Mouse (Mus musculus) limb, embryonic 10.5 days (tissue): ENCODE data around the gene Dgkz. TPM values are rescaled to one million over a fixed set of nuclear protein-coding genes. Genes with fewer than 3 reads are reported as not detected.

Source experiments
- DNase-seq: peaks from one replicate; pipeline ENCODE4 v3.0.0-alpha.2; 2017; ENCODE audit warnings: low spot score
- H3K27ac ChIP-seq: fragments of 300-500 bp; sonication (generic); 2 replicates; pipeline ENCODE4 v1.5.1; 2016; ENCODE audit warnings: mild to moderate bottlenecking
- H3K27me3 ChIP-seq: fragments of 300-500 bp; sonication (generic); 2 replicates; pipeline ENCODE4 v1.6.1; 2016; ENCODE audit warnings: low read depth, mild to moderate bottlenecking; ENCODE audit not compliant: poor library complexity, severe bottlenecking
- H3K36me3 ChIP-seq: fragments of 300-500 bp; sonication (generic); 2 replicates; pipeline ENCODE4 v1.6.1; 2016; ENCODE audit warnings: mild to moderate bottlenecking, moderate library complexity
- H3K4me1 ChIP-seq: fragments of 300-500 bp; sonication (generic); 2 replicates; pipeline ENCODE4 v1.6.1; 2016
- H3K4me3 ChIP-seq: fragments of 300-500 bp; sonication (generic); 2 replicates; pipeline ENCODE4 v1.5.1; 2016; ENCODE audit warnings: mild to moderate bottlenecking, moderate library complexity
- H3K9me3 ChIP-seq: fragments of 300-500 bp; sonication (generic); replicated peaks from 2 replicates; pipeline ENCODE4 v1.6.1; 2016; ENCODE audit warnings: mild to moderate bottlenecking
- WGBS: fragments of 180-500 bp; shearing (Covaris S2); methylation state at CpG from one replicate; pipeline ENCODE4 v1.1.7; 2016; 5-methylcytosine and 5-hydroxymethylcytosine counted together
- polyA plus RNA-seq: library from polyadenylated mRNA; unstranded; fragments of >200 nt; fragmentation: Nextera tagmentation; extraction: Ambion mirVana; gene quantifications from 2 replicates; pipeline ENCODE4 v1.2.1, GENCODE M21; 2016

Dgkz gene
- polyA plus RNA-seq, 1 experiment from 2014 or later = 57.3 TPM

DNA sequence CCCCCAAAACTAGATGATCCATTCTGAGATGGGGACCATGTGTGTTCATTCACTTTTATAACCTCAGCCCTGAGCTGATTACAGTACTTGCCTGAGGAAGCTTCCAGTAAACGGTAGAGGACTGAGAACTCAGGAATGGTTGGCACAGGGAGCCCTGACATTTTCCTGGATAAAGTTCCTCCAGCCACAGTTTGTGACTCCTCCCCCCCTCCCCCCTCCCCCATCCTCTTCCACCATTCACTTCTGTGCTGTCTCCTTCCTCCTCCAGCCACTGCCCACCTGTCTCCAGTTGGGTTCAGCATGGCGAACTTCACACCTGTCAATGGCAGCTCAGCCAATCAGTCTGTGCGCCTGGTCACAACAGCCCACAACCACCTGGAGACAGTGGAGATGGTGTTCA, 48.7 kb downstream of the Dgkz start, which contains the start of gene Chrm4:
Gene Chrm4 (plus strand): TSS at position 301 of the 400 bp plus-strand sequence.
- H3K27ac ChIP-seq = 0 out of 2 replicates have a peak within 1 kb of the TSS, but pooled peaks have one; percentile 2
- peaks cover 59% of the 10 kb centered on the region for H3K4me1 ChIP-seq
- 0 out of 2 replicates have a peak within 1 kb of the TSS, but pooled peaks have one; percentile 11 for H3K4me3 ChIP-seq
- DNase-seq = no peak
- H3K9me3 ChIP-seq = no peaks in the 10 kb centered on the region
- peaks cover 36% of the 10 kb centered on the region for H3K27me3 ChIP-seq
- peaks cover 31% of the 10 kb centered on the region for H3K36me3 ChIP-seq
- WGBS = 91% methylated on average over 3 of the region's 3 CpGs

DNA sequence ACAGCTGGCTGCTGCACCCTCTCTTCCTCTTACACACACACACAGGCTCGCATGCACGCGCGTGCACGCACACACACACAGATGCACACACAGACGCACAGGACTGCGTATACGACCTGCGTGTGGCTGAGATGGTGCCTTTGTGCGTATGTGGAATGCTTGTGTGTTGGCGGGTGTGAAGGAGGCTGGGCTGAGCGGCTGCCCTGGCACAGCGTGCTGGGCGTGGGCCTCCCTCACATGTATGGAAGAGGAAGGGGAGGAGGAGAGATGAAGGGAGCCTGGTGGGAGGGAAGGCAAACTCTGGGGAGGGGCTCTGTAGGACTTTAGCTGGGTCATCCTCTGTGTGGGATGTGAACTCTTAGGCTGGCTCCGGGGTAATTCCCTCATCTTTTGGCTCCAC, 50.2 kb downstream of the Dgkz start:
- H3K27ac ChIP-seq = no peak overlapping the region
- H3K27me3 ChIP-seq = peaks cover 51% of the 10 kb centered on the region
- H3K4me3 ChIP-seq = no peak overlapping the region
- no peaks in the 10 kb centered on the region for H3K9me3 ChIP-seq
- H3K36me3 ChIP-seq = peaks cover 26% of the 10 kb centered on the region
- WGBS = 83% methylated on average over 15 of the region's 15 CpGs
- DNase-seq = peak; percentile 29
- peaks cover 63% of the 10 kb centered on the region for H3K4me1 ChIP-seq

DNA sequence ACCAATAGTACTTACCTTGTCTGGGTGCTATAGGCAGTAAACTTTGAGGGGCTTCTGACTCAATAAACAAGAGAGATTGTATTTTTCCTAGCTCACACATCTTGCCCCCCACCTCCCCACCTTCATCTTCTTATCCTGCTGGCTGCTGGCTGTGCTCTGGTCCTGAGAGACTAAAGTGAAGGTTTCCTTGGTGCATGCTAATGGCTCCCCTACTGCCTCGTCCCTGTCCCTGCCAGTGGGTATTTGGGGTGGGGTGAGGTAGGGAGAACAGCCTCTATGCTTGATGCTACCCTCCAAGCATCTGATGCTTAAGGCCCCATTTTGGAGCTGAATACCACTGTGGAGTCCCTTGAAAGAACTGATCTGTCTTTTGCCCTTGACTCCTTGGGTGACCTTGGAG, 50.9 kb downstream of the Dgkz start:
- peaks cover 60% of the 10 kb centered on the region for H3K4me1 ChIP-seq
- H3K9me3 ChIP-seq = no peaks in the 10 kb centered on the region
- 60% methylated on average over 1 of the region's 1 CpGs for WGBS
- no peak overlapping the region for H3K4me3 ChIP-seq
- no peak overlapping the region for H3K27ac ChIP-seq
- peaks cover 22% of the 10 kb centered on the region for H3K36me3 ChIP-seq
- DNase-seq = no peak
- H3K27me3 ChIP-seq = peaks cover 59% of the 10 kb centered on the region

DNA sequence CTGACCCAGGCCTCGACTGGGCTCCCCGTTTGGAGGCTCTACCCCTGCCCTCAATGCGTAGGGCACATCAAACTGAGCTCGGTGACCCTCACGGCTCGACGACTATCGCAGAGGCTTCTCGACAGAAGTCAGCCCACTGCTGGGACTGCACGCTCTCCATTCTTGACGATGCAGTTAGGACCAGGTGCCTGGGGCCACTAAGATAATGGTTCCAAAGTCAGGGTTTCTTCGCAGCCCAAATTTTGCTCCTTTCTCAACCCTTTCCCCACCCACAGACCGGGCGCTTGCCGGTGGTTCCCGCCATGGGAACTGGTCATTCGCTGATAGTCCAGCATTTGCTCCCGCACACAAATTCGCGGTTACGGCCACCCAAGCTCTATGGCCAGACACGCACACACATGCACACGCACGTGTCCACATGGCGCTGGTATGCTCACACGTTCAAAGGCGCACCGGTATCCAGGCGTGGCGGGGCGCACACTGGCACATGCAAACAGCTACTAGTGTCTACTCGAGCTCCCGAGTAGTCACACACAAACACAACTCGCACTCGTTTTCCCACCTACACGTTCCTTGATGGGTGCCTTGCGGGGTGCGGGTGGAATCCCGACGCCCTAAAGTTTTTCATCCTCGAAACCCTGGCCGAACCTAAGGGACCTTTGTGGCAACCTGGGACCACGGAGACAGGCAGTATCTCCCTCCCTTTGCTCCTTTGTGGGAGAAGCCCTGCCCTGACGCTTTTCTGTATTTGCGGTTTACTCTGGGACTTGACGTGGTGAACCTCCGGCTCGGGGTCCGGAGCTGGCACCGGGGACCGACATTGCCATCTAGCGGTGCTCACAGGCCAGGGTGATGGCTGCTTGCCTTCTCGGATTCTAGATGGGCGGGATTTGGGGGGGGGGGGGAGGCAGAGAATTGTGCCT, 52.0 kb downstream of the Dgkz start:
- H3K27me3 ChIP-seq = peaks cover 59% of the 10 kb centered on the region

DNA sequence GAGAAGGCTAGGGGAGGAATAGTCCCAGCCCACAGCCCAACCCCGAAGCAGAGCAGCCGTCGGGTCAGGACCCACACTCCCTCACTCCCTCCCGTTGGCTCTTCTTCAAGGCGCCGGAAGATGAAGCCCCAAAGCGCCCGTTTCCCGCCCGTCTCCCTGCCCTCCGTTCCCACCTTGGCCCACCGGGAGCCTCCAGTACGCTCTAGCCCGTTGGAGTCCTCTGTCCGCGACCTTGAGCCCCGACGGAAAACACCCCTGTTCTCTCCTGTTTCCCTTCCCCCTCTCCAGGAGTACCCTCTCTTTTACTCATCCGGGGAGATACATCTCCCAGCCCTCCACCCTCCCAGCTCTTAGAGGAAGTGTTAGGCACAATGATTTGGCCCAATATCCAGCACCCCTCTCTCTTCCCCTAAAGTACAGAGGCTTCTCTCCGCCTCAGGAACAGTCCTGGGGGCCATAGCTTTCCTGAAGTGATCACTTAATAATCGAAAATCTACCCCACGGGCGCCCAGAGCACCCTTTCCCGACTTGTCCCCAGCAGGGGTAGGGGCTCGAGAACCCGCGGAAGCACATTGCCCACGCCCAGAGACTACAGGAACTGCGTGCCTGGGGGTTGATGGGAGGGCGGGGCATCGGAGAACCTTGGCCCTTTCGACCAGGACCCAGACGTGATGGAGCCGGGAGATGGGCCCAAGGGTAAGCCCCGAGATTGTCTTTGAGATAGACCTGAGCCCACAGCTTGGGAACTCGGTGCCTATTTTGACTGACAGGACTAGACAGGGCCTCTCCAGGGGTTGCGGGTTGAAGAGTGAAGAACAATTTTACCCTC, 52.9 kb downstream of the Dgkz start:
- H3K36me3 ChIP-seq = peaks cover 16% of the 10 kb centered on the region
- H3K27me3 ChIP-seq = peaks cover 59% of the 10 kb centered on the region
- H3K27ac ChIP-seq = peak overlapping the region; percentile 26; the same call in 1 of the 2 replicates
- H3K4me1 ChIP-seq = peaks cover 41% of the 10 kb centered on the region
- H3K4me3 ChIP-seq = peak overlapping the region; percentile 61
- no peak for DNase-seq
- WGBS = 3% methylated on average over 37 of the region's 37 CpGs
- no peaks in the 10 kb centered on the region for H3K9me3 ChIP-seq

More for the DNA sequence above, 52.0 kb downstream of the Dgkz start:
- Histone ChIP-seq H3K4me3 (peak overlapping the region; percentile 61), H3K9me3 (no peaks in the 10 kb centered on the region), H3K4me1 (peaks cover 50% of the 10 kb centered on the region), H3K27ac (no peak overlapping the region), H3K36me3 (peaks cover 15% of the 10 kb centered on the region)
- 6% methylated on average over 54 of the region's 54 CpGs for WGBS
- peak; percentile 83 for DNase-seq

DNA sequence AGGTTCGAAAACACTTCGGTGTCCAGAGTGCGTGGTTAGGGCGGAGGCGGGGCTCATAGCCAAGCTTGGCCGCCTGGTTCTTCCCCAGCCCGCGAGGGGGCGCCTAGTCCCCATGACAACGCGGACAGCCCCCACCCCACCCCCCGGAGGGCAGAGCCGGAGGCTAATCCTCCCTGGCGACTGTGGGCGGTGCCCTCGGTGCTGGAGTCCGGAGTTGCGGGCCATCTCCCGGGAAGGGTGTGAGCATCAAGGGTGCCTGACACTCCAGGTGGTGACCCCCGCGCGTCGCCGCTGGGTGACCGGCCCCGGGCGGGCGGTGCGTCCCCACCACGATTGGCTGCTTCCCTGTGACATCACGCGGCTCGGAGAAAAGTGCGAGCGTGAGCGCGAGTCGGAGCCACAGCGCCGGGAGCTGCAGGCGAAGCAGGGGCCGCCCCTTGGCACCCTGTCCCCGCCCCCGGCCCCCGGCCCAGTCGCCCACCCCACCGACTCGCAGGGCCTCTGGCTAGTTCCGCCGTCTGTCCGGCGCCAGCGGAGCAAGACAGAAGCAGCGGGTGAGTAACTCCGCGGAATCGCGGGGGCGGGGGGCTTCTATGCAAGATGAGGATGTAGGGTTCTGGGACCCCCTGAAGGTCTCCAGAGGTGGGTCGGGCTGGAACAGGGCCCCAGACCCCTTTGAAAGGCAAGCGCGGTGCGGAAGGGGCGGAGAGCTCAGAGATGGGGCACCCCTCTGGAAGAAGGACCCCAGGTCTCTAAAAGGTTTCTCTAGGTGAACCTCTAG, 53.7 kb downstream of the Dgkz start:
- H3K36me3 ChIP-seq = peaks cover 21% of the 10 kb centered on the region
- H3K27me3 ChIP-seq = peaks cover 59% of the 10 kb centered on the region
- peak; percentile 86 for DNase-seq
- peak overlapping the region; percentile 61 for H3K4me3 ChIP-seq
- H3K9me3 ChIP-seq = no peaks in the 10 kb centered on the region
- under 1% methylated on average over 64 of the region's 64 CpGs for WGBS
- peak overlapping the region; percentile 26; the same call in 1 of the 2 replicates for H3K27ac ChIP-seq
- peaks cover 36% of the 10 kb centered on the region for H3K4me1 ChIP-seq

DNA sequence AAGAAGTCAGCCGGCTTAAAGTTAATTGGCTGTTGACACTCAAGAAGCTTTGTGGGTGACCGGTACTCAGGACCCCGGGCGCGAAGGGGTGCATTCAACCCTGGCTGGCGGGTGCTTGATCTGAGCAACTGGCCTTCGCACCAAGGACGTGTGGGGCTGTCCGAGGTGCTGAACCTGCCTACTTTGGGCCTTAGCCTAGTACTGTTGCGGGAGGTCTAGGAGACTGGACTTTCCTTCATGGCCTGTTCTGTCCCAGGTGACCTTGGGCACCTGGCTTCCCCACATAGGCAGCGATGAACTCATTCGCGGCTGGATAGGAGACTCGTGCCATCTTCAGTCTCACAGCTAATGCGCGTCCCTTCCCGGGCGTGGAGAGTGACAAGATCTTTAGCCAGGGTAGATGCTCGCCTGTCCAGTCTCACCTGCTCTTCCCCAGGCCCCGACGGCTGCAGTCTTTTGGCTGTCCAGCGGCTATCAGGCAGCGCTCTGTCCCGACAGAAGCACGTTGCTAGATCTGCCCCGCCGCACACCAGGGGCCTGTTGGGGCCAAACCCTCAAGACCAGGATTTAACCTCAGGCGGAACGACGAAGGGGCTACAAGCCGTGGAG, 54.4 kb downstream of the Dgkz start:
- peaks cover 36% of the 10 kb centered on the region for H3K4me1 ChIP-seq
- H3K9me3 ChIP-seq = no peaks in the 10 kb centered on the region
- peaks cover 59% of the 10 kb centered on the region for H3K27me3 ChIP-seq
- 4% methylated on average over 31 of the region's 31 CpGs for WGBS
- peaks cover 28% of the 10 kb centered on the region for H3K36me3 ChIP-seq
- H3K27ac ChIP-seq = 0 out of 2 replicates have a peak overlapping the region, but pooled peaks have one; percentile 26
- H3K4me3 ChIP-seq = peak overlapping the region; percentile 61
- DNase-seq = peak; percentile 81

DNA sequence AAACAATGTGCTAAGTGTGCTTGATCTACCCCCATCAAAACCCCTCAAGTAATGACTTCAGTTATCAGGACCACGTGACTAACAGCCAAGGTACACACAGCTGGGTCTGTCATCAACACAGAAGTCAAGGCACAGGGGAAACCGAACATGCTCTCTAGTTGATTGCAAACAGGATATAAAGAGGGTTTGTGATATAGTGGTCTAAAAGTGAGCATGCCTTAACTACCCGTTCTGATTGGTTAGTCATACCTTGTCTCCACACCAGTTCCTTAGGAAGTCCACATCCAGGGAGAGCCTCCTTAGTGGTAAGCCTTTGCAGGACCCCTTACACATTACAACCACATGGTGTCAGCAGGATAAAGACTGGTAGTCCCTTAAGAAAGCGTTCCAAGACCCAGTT, 55.5 kb downstream of the Dgkz start:
- H3K27me3 ChIP-seq = peaks cover 55% of the 10 kb centered on the region
- H3K4me3 ChIP-seq = no peak overlapping the region
- no peak overlapping the region for H3K27ac ChIP-seq
- WGBS = 82% methylated on average over 4 of the region's 4 CpGs
- no peaks in the 10 kb centered on the region for H3K9me3 ChIP-seq
- peaks cover 39% of the 10 kb centered on the region for H3K36me3 ChIP-seq
- peaks cover 33% of the 10 kb centered on the region for H3K4me1 ChIP-seq
- DNase-seq = no peak

DNA sequence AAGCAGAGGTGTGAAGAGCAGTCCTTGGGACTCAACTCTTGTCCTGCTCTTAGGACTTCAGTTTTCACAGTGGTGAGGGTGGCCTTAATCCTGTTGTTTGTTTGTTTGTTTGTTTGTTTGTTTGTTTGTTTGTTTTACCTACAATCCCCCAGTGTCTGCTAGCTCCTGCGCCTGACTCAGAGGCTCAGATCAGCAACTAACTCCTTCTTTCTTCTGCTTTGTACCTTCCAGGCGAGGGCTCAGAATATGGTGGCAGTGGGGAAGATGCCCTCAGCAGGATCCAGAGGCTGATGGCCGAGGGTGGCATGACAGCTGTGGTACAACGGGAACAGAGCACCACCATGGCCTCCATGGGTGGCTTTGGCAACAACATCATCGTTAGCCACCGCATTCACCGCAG, 58.6 kb downstream of the Dgkz start:
- Histone ChIP-seq H3K27ac (no peak overlapping the region), H3K36me3 (peaks cover 68% of the 10 kb centered on the region), H3K9me3 (no peaks in the 10 kb centered on the region), H3K27me3 (peaks cover 25% of the 10 kb centered on the region), H3K4me1 (peaks cover 9% of the 10 kb centered on the region), H3K4me3 (no peak overlapping the region)
- WGBS = 90% methylated on average over 7 of the region's 7 CpGs
- DNase-seq = no peak

DNA sequence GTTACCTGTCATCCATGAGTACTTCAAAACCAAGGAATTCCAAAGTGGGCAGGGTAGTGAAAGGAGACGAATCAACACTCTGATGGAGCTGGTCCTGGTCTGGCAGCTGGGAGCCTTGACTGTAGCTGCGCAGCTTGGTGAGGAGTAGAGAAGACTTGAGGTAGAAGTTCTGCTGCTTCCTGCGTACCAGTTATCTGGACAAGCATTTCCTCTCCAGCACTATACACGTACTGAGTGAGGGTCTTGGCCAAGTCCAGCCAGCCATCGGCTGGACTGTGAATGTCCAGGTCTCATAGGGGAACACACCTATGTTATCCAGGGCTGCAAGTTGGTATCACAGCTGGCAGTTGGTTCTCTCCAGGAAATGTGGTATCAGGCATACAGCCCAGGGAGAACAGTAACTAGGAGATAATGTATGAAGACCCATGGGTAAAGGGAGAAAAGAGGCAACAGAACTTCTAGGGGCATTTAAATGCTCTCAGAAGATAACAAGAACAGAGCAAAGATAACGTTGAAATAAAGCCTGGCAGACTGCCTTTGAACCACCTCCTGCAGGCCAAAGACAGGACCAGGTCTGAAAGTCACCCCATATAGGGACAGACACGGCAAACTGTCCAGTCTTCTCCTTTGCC, 59.2 kb downstream of the Dgkz start:
- no peak overlapping the region for H3K4me3 ChIP-seq
- H3K4me1 ChIP-seq = peaks cover 3% of the 10 kb centered on the region
- peaks cover 18% of the 10 kb centered on the region for H3K27me3 ChIP-seq
- H3K27ac ChIP-seq = no peak overlapping the region
- peaks cover 74% of the 10 kb centered on the region for H3K36me3 ChIP-seq
- H3K9me3 ChIP-seq = no peaks in the 10 kb centered on the region
- WGBS = 89% methylated on average over 7 of the region's 7 CpGs
- no peak for DNase-seq

DNA sequence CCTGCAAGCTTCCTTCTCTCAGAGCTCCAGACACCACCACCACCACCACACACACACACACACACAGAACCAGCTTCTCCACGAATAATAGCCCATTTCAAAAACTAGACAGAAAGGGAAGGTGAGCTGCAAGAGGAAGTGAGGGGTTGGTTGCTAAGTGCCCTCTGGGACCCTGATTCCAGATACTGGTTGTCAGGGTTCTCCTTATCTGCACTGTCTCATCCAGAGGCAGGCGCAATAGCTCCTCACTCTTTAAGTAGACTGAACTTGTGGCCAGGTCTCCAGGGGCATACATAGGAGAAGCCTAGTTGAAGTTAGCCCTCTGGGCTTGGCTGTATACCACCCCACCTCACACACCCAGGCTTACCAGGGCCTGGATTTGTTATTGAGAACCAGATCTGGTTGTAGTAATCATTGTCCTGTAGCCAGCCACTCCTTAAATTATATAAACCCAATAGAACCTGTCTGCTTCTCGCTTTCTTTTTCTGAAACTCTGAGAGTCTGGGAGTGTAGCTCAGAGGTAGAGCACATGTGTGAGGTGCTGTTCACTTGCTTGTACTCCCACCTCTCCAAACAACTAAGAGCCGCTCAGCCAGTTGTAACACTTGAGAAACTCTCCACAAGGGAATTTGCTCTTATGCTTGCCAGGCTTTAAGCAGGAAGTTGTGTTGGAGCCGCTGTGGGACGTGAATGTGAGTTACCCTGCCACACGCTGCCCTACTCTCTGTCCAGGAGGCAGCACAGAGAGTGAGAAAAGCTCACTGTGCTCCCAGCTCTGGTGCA, 62.1 kb downstream of the Dgkz start:
- no peaks in the 10 kb centered on the region for H3K27me3 ChIP-seq
- H3K4me1 ChIP-seq = no peaks in the 10 kb centered on the region
- peaks cover 97% of the 10 kb centered on the region for H3K36me3 ChIP-seq
- H3K27ac ChIP-seq = no peak overlapping the region
- H3K4me3 ChIP-seq = no peak overlapping the region
- WGBS = 85% methylated on average over 7 of the region's 7 CpGs
- no peaks in the 10 kb centered on the region for H3K9me3 ChIP-seq
- DNase-seq = no peak
